Mouse (Mus musculus) cerebellum, adult 9-11 months (tissue): ENCODE data around the gene Colgalt1.

ENCODE experiments used
- DNase-seq: peaks from one replicate; pipeline ENCODE4 v3.0.0; 2022

Colgalt1 gene

GRCm38 (mm10) chr8:71670621-71671548 lies 60.1 kb downstream of the Colgalt1 start:
- DNase-seq: peak; percentile 87

GRCm38 (mm10) chr8:71671549-71671965 lies 60.8 kb downstream of the Colgalt1 start, which contains the start of gene Unc13a:
Gene Unc13a, minus strand, starts transcription at chr8:71671757.
- DNase-seq: peak; percentile 95

GRCm38 (mm10) chr8:71672168-71672735 lies 61.5 kb downstream of the Colgalt1 start:
- peak; percentile 57 for DNase-seq

- peak; percentile 11 for DNase-seq
Observed at GRCm38 (mm10) chr8:71674071-71674470, 63.3 kb downstream of the Colgalt1 start.
